Mouse (Mus musculus): ENCODE measurements around the gene Tmem163. TPM values are rescaled to one million over a fixed set of nuclear protein-coding genes. Genes with fewer than 3 reads are reported as not detected.
A peak's percentile ranks its signal among the peaks of the same experiment; 100 is the strongest.

The Tmem163 gene
- total RNA-seq (2021) (1 to 10 TPM; 5.2 to 6.5 TPM), polyA plus RNA-seq (2012; rRNA removed) (18.3 and 21.6 TPM in 2 replicates)
- long read RNA-seq, transcript Tmem163-205 (8 exons, 3,488 nt): major isoform, 12 of 16 reads
- long read RNA-seq, partial matches to known transcripts: 0 of 16 reads
- long read RNA-seq, other reads (novel, unspliced or antisense): 4 of 16 reads

DNA sequence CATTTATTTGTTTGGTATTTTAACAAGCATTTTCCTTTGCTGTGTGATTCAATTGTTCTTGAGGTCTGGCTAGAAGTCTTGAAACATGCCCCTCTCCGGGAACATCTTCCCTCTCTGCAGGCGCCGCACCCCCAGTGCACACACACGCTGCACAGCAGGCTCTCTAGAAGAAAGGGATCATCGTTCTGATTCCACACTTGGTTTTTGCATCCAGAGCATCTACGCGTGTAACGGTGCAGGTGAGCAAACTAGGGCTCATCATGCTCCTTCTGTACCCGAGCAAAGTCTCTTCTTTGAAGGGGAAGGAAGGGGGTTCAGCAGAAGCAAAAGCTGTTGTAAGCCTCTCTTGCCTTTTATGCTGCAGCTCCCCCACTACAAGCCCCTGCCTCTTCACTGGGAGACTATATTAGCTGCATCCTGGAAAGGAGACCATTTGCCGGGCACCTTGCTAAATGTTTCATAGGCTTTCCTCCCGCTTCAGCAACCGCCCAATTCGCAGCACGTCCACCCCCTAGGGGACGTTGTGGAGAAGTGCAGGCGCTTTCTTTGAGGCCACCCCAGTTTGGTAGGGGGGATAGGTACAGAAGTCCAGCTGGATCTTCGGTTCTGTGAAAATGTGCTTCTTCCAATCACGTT lies at the start of gene Tmem163:
Gene Tmem163, minus strand, starts transcription at position 51 of the 636 bp plus-strand sequence.
- Histone ChIP-seq H3K79me2 (replicated peaks; ENCODE audit: control insufficient read depth, insufficient read depth, low read length) (no peaks in the 10 kb centered on the region), H3K4me1 (ENCODE audit: control insufficient read depth, insufficient read depth, low read length) (no peaks in the 10 kb centered on the region), H3K36me3 (ENCODE audit: control insufficient read depth, insufficient read depth, low read length) (no peaks in the 10 kb centered on the region), H3K9ac (ENCODE audit: low read depth, low read length) (no peak within 1 kb of the TSS), H3K4me3 (no peak within 1 kb of the TSS), H3K27ac (no peak within 1 kb of the TSS), H3K27me3 (ENCODE audit: control insufficient read depth, insufficient read depth, low read length) (peaks cover 19% of the 10 kb centered on the region)
- intact Hi-C loops (cut with DNase I): loop anchor here (5.0 kb wide), 1 partner anchor 177 kb away; no protein-coding TSS in a partner anchor
- no peak for DNase-seq
- WGBS: 33% methylated on average over 18 of the region's 18 CpGs
- TF ChIP-seq EP300 (IDR thresholded peaks at IDR 0.05; ENCODE audit: insufficient read depth, low read depth, low read length) (no peak), CTCF (IDR thresholded peaks at IDR 0.05) (peak; percentile 69)

DNA sequence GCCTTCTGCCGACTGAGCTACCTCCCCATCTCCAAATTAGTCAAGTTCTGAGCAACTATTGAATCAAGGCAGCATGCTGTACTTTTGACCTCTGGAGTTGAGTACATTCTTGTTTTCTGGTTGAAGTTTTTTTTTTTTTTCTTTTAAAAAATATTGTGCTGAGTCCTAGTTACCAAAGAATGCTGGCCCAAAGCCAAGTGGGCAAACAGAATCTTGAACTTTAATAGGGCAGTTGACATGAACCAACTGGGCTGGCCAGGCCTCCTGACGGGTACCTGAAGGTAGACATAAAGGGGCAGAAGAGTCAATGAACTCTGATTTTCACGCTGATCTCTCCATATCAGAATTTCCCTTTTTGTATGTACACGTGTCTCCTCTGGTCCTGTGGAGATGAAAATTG lies 49.7 kb upstream of the Tmem163 start, which contains the start of gene Acmsd:
Gene Acmsd, plus strand, starts transcription at position 318 of the 400 bp plus-strand sequence.
- Histone ChIP-seq H3K4me3 (no peak within 1 kb of the TSS), H3K4me1 (ENCODE audit: control insufficient read depth, insufficient read depth, low read length) (no peaks in the 10 kb centered on the region), H3K36me3 (ENCODE audit: control insufficient read depth, insufficient read depth, low read length) (no peaks in the 10 kb centered on the region), H3K27me3 (ENCODE audit: control insufficient read depth, insufficient read depth, low read length) (no peaks in the 10 kb centered on the region), H3K27ac (no peak within 1 kb of the TSS), H3K79me2 (replicated peaks; ENCODE audit: control insufficient read depth, insufficient read depth, low read length) (no peaks in the 10 kb centered on the region), H3K9ac (ENCODE audit: low read depth, low read length) (no peak within 1 kb of the TSS)
- 86% methylated on average over 4 of the region's 4 CpGs for WGBS
- no peak for DNase-seq
- TF ChIP-seq CTCF (IDR thresholded peaks at IDR 0.05): no peak
- no peak for TF ChIP-seq EP300 (IDR thresholded peaks at IDR 0.05; ENCODE audit: insufficient read depth, low read depth, low read length)
- TF ChIP-seq POLR2A (IDR thresholded peaks at IDR 0.05; ENCODE audit: insufficient read depth, low read depth, low read length): no peak
- intact Hi-C loops (cut with DNase I): no loop called here

DNA sequence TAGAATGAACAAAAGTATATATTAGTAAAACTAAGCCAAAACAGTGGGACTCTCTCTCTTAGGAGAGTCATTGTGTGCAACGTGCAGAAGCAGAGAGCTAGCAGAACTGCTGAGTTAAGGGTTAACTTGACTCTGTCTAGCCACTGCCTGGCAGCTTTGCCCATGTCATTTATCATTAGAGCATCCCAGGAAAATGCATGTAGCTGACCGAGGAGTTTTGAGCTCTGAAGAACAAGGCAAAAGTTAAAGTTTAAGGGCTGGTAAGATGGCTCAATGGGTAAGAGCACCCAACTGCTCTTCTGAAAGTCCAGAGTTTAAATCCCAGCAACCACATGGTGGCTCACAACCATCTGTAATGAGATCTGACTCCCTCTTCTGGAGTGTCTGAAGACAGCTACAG lies 44.2 kb upstream of the Tmem163 start:
- TF ChIP-seq EP300 (IDR thresholded peaks at IDR 0.05; ENCODE audit: insufficient read depth, low read depth, low read length) (no peak), CTCF (IDR thresholded peaks at IDR 0.05) (no peak), POLR2A (IDR thresholded peaks at IDR 0.05; ENCODE audit: insufficient read depth, low read depth, low read length) (no peak)
- no peak overlapping the region for H3K27ac ChIP-seq
- intact Hi-C loops (cut with DNase I): no loop called here
- H3K9ac ChIP-seq (ENCODE audit: low read depth, low read length): no peak overlapping the region
- no peaks in the 10 kb centered on the region for H3K4me1 ChIP-seq (ENCODE audit: control insufficient read depth, insufficient read depth, low read length)
- no peak overlapping the region for H3K4me3 ChIP-seq
- H3K27me3 ChIP-seq (ENCODE audit: control insufficient read depth, insufficient read depth, low read length): no peaks in the 10 kb centered on the region
- no peak for DNase-seq
- no peaks in the 10 kb centered on the region for H3K79me2 ChIP-seq (replicated peaks; ENCODE audit: control insufficient read depth, insufficient read depth, low read length)
- no peaks in the 10 kb centered on the region for H3K36me3 ChIP-seq (ENCODE audit: control insufficient read depth, insufficient read depth, low read length)
- WGBS: 51% methylated on average over 2 of the region's 2 CpGs

DNA sequence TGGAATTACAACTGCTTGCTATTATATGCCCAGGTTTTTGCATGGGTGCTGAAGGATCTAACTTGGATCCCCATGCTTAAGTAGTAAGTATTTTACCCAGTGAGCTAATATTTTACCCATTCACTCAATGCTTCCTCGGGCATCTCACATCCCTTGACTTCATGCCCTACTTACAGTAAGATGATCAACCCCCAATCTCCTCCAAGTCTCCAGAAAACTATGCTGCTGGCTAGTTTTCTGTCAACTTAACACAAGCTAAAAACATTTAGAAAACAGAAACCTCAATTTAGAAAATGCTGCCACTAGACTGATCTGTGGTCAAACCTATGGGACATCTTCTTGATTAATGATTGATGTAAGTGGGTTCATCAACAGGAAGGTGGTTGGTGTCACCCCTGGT lies 38.9 kb upstream of the Tmem163 start:
- Histone ChIP-seq H3K27ac (no peak overlapping the region), H3K4me1 (ENCODE audit: control insufficient read depth, insufficient read depth, low read length) (no peaks in the 10 kb centered on the region), H3K79me2 (replicated peaks; ENCODE audit: control insufficient read depth, insufficient read depth, low read length) (no peaks in the 10 kb centered on the region), H3K36me3 (ENCODE audit: control insufficient read depth, insufficient read depth, low read length) (no peaks in the 10 kb centered on the region), H3K27me3 (ENCODE audit: control insufficient read depth, insufficient read depth, low read length) (no peaks in the 10 kb centered on the region), H3K4me3 (no peak overlapping the region), H3K9ac (ENCODE audit: low read depth, low read length) (no peak overlapping the region)
- DNase-seq: no peak
- 85% methylated on average over 1 of the region's 1 CpGs for WGBS
- intact Hi-C loops (cut with DNase I): no loop called here
- TF ChIP-seq CTCF (IDR thresholded peaks at IDR 0.05): no peak
- TF ChIP-seq EP300 (IDR thresholded peaks at IDR 0.05; ENCODE audit: insufficient read depth, low read depth, low read length): no peak
- TF ChIP-seq POLR2A (IDR thresholded peaks at IDR 0.05; ENCODE audit: insufficient read depth, low read depth, low read length): no peak

DNA sequence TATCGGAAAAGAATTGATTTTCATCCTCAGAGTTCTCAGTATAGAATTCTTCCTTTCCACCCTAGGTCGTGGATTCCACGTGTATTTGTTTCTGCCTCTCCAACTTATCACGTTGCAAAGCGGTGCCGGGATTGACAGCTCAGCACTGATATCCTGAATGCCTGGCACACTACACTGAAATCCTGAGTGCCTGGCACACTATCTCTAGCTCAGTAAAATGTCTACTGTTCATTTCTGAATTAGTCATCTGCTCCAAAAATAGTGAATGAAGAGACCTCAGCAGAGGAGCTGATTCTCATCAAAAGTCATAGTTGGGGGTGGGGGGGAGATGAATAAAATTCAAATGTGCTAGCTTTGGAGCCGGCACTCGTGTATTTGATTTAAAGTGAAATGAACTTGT lies 37.1 kb upstream of the Tmem163 start:
- peak in 1 of 2 experiments; percentile 24 for DNase-seq
- no peaks in the 10 kb centered on the region for H3K79me2 ChIP-seq (replicated peaks; ENCODE audit: control insufficient read depth, insufficient read depth, low read length)
- intact Hi-C loops (cut with DNase I): no loop called here
- TF ChIP-seq POLR2A (IDR thresholded peaks at IDR 0.05; ENCODE audit: insufficient read depth, low read depth, low read length): no peak
- TF ChIP-seq EP300 (IDR thresholded peaks at IDR 0.05; ENCODE audit: insufficient read depth, low read depth, low read length): no peak
- TF ChIP-seq CTCF (IDR thresholded peaks at IDR 0.05): no peak
- H3K4me3 ChIP-seq: no peak overlapping the region
- H3K27me3 ChIP-seq (ENCODE audit: control insufficient read depth, insufficient read depth, low read length): no peaks in the 10 kb centered on the region
- no peaks in the 10 kb centered on the region for H3K36me3 ChIP-seq (ENCODE audit: control insufficient read depth, insufficient read depth, low read length)
- WGBS: 47% methylated on average over 8 of the region's 8 CpGs
- H3K4me1 ChIP-seq (ENCODE audit: control insufficient read depth, insufficient read depth, low read length): no peaks in the 10 kb centered on the region
- H3K27ac ChIP-seq: no peak overlapping the region; the same call in 1 of the 2 replicates
- H3K9ac ChIP-seq (ENCODE audit: low read depth, low read length): no peak overlapping the region

DNA sequence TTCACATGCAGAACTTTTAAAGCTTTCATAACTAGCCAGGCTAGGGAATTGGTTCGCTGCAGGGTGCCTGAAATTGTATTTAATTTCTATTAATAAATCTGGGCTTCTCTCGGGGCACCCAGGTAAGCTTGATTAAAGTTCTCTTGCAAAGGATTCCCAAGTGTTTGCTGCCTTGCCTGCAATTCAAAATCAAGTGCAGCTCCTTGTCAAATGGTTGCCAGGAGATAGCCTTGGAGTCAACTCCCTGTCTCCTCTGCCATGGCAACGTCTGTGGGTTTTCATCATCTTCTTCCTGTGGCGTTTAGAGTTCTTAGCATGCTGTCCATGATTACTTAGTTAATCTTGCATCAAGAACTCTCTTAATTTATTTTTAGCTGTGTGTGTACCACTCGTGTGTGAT lies 26.9 kb upstream of the Tmem163 start:
- H3K27me3 ChIP-seq (ENCODE audit: control insufficient read depth, insufficient read depth, low read length): no peaks in the 10 kb centered on the region
- H3K27ac ChIP-seq: no peak overlapping the region
- no peaks in the 10 kb centered on the region for H3K4me1 ChIP-seq (ENCODE audit: control insufficient read depth, insufficient read depth, low read length)
- H3K9ac ChIP-seq (ENCODE audit: low read depth, low read length): no peak overlapping the region
- no peak overlapping the region for H3K4me3 ChIP-seq
- no peaks in the 10 kb centered on the region for H3K79me2 ChIP-seq (replicated peaks; ENCODE audit: control insufficient read depth, insufficient read depth, low read length)
- intact Hi-C loops (cut with DNase I): no loop called here
- no peak for DNase-seq
- no peaks in the 10 kb centered on the region for H3K36me3 ChIP-seq (ENCODE audit: control insufficient read depth, insufficient read depth, low read length)
- TF ChIP-seq EP300 (IDR thresholded peaks at IDR 0.05; ENCODE audit: insufficient read depth, low read depth, low read length): no peak
- TF ChIP-seq POLR2A (IDR thresholded peaks at IDR 0.05; ENCODE audit: insufficient read depth, low read depth, low read length): no peak
- no peak for TF ChIP-seq CTCF (IDR thresholded peaks at IDR 0.05)
- 62% methylated on average over 5 of the region's 5 CpGs for WGBS

All from heart, adult 2 months (tissue).